Mouse (Mus musculus) CH12.LX (cell line): ENCODE results near the gene Cdkn2aipnl.

ENCODE experiments used
- CTCF ChIP-seq, 2 experiments: IDR thresholded peaks in 1 of 2; conservative IDR thresholded peaks in 1 of 2; 2 replicates each; pipeline ENCODE4 v1.5.1; 2011 to 2012; ENCODE audit warnings: low read depth in 2 of 2, low read length in 2 of 2, improper control_type of control experiment in 1 of 2, inconsistent platforms in 1 of 2, mild to moderate bottlenecking in 1 of 2, moderate library complexity in 1 of 2
- E2F4 ChIP-seq: IDR thresholded peaks from 2 replicates; pipeline ENCODE4 v1.6.1; 2011; ENCODE audit warnings: low read depth, low read length, improper control_type of control experiment; ENCODE audit not compliant: insufficient replicate concordance
- EP300 ChIP-seq: IDR thresholded peaks from 2 replicates; pipeline ENCODE4 v1.6.1; 2011; ENCODE audit warnings: low read length, improper control_type of control experiment
- HCFC1 ChIP-seq: IDR thresholded peaks from 2 replicates; pipeline ENCODE4 v1.6.1; 2012; ENCODE audit warnings: low read depth, mild to moderate bottlenecking, inconsistent platforms, low read length, improper control_type of control experiment
- MAFK ChIP-seq: IDR thresholded peaks from 2 replicates; pipeline ENCODE4 v1.6.1; 2011; ENCODE audit warnings: low read length, improper control_type of control experiment; ENCODE audit not compliant: insufficient replicate concordance
- SMC3 ChIP-seq: IDR thresholded peaks from 2 replicates; pipeline ENCODE4 v1.6.1; 2011; ENCODE audit warnings: low read depth, low read length, improper control_type of control experiment
- TBP ChIP-seq: conservative IDR thresholded peaks from 2 replicates; pipeline ENCODE4 v1.6.1; 2011; ENCODE audit warnings: low read depth, low read length, improper control_type of control experiment
- USF1 ChIP-seq: IDR thresholded peaks from 2 replicates; pipeline ENCODE4 v1.6.1; 2014; ENCODE audit warnings: low read depth, mild to moderate bottlenecking, inconsistent platforms, low read length, improper control_type of control experiment

DNA sequence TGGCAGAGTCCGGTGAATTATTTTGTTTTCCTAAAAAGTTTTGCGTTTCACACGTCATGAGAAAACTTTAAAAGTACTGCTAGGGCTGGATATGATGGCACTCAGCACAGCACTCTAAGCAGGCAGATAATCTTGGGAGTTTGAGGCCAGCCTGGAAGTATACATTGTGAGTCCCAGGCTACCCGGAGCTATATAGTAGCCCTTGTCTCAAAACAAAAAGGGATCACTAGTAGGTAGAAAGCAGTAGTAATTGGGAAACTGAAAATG is 36.0 kb downstream of the Cdkn2aipnl start:
- no peak for TF ChIP-seq USF1
- no peak for TF ChIP-seq E2F4
- no peak for TF ChIP-seq SMC3
- TF ChIP-seq MAFK: no peak
- TF ChIP-seq HCFC1: no peak
- no peak for TF ChIP-seq CTCF (conservative IDR thresholded peaks at IDR 0.05 in 1 of 2, IDR thresholded peaks at IDR 0.05 in 1 of 2; ENCODE audit: low read depth in 2 of 2, low read length in 2 of 2)
- TF ChIP-seq TBP: no peak
- no peak for TF ChIP-seq EP300
